Mouse (Mus musculus): ENCODE results near the gene Ms4a10. TPM values are rescaled to one million over a fixed set of nuclear protein-coding genes. Genes with fewer than 3 reads are reported as not detected.
A peak's percentile ranks its signal among the peaks of the same experiment; 100 is the strongest.

Gene Ms4a10
- polyA plus RNA-seq, 1 experiment from 2014 or later: not detected

- no peaks in the 10 kb centered on the region for H3K27me3 ChIP-seq
- whole genome bisulfite sequencing: 90% methylated on average over 5 of the region's 5 CpGs
- no peak for ATAC-seq (ENCODE audit: low FRiP score, low read depth)
Observed at GRCm38 (mm10) chr19:10936077-10936476, 38.4 kb downstream of the Ms4a10 start.

GRCm38 (mm10) chr19:10935029-10935428 is 39.4 kb downstream of the Ms4a10 start:
- H3K27me3 ChIP-seq: no peaks in the 10 kb centered on the region
- no peak for ATAC-seq (ENCODE audit: low FRiP score, low read depth)
- no peaks in the 10 kb centered on the region for H3K36me3 ChIP-seq
- no peak overlapping the region for H3K9ac ChIP-seq
- H3K4me3 ChIP-seq: no peak overlapping the region
- H3K4me2 ChIP-seq: no peak overlapping the region
- H3K27ac ChIP-seq (replicated peaks): no peak overlapping the region
- WGBS: 30% methylated on average over 5 of the region's 5 CpGs
- H3K9me3 ChIP-seq: no peaks in the 10 kb centered on the region
- H3K4me1 ChIP-seq (replicated peaks): peaks cover 1% of the 10 kb centered on the region; the same call in 1 of the 2 replicates

More at GRCm38 (mm10) chr19:10936077-10936476, 38.4 kb downstream of the Ms4a10 start:
- Histone ChIP-seq H3K4me2 (no peak overlapping the region), H3K9ac (no peak overlapping the region), H3K36me3 (no peaks in the 10 kb centered on the region), H3K9me3 (no peaks in the 10 kb centered on the region), H3K4me1 (replicated peaks) (peaks cover 11% of the 10 kb centered on the region), H3K4me3 (no peak overlapping the region), H3K27ac (replicated peaks) (no peak overlapping the region)

- Histone ChIP-seq H3K27me3 (no peaks in the 10 kb centered on the region), H3K36me3 (no peaks in the 10 kb centered on the region), H3K9ac (no peak overlapping the region), H3K9me3 (no peaks in the 10 kb centered on the region), H3K4me1 (replicated peaks) (no peaks in the 10 kb centered on the region), H3K4me2 (no peak overlapping the region), H3K27ac (replicated peaks) (no peak overlapping the region), H3K4me3 (no peak overlapping the region)
- ATAC-seq (ENCODE audit: low FRiP score, low read depth): no peak
- WGBS: 96% methylated on average over 2 of the region's 2 CpGs
Observed at GRCm38 (mm10) chr19:10930641-10931040, 43.8 kb downstream of the Ms4a10 start.

GRCm38 (mm10) chr19:10926666-10927065 is 47.8 kb downstream of the Ms4a10 start:
- H3K4me1 ChIP-seq (replicated peaks): no peaks in the 10 kb centered on the region
- no peak overlapping the region for H3K4me3 ChIP-seq
- no peak overlapping the region for H3K4me2 ChIP-seq
- WGBS: 32% methylated on average over 4 of the region's 4 CpGs
- no peak for ATAC-seq (ENCODE audit: low FRiP score, low read depth)
- no peaks in the 10 kb centered on the region for H3K36me3 ChIP-seq
- H3K27ac ChIP-seq (replicated peaks): peak overlapping the region; percentile 39; the same call in 1 of the 2 replicates
- no peak overlapping the region for H3K9ac ChIP-seq
- no peaks in the 10 kb centered on the region for H3K27me3 ChIP-seq
- H3K9me3 ChIP-seq: no peaks in the 10 kb centered on the region

GRCm38 (mm10) chr19:10926123-10926621 is 48.3 kb downstream of the Ms4a10 start:
- 12% methylated on average over 6 of the region's 6 CpGs for WGBS
- Histone ChIP-seq H3K36me3 (no peaks in the 10 kb centered on the region), H3K9ac (no peak overlapping the region)

GRCm38 (mm10) chr19:10924220-10924619 is 50.2 kb downstream of the Ms4a10 start:
- 69% methylated on average over 4 of the region's 4 CpGs for WGBS
- H3K27me3 ChIP-seq: no peaks in the 10 kb centered on the region
- H3K36me3 ChIP-seq: no peaks in the 10 kb centered on the region
- H3K4me3 ChIP-seq: no peak overlapping the region
- H3K27ac ChIP-seq (replicated peaks): no peak overlapping the region
- H3K4me1 ChIP-seq (replicated peaks): no peaks in the 10 kb centered on the region
- no peak for ATAC-seq (ENCODE audit: low FRiP score, low read depth)
- H3K9me3 ChIP-seq: no peaks in the 10 kb centered on the region
- H3K4me2 ChIP-seq: no peak overlapping the region
- no peak overlapping the region for H3K9ac ChIP-seq

More at GRCm38 (mm10) chr19:10926123-10926621, 48.3 kb downstream of the Ms4a10 start:
- no peaks in the 10 kb centered on the region for H3K9me3 ChIP-seq
- no peak overlapping the region for H3K4me3 ChIP-seq
- no peaks in the 10 kb centered on the region for H3K4me1 ChIP-seq (replicated peaks)
- peak overlapping the region; percentile 39; the same call in 1 of the 2 replicates for H3K27ac ChIP-seq (replicated peaks)
- H3K4me2 ChIP-seq: no peak overlapping the region
- peak; percentile 75; the same call in 1 of the 2 replicates for ATAC-seq (ENCODE audit: low FRiP score, low read depth)
- H3K27me3 ChIP-seq: no peaks in the 10 kb centered on the region

GRCm38 (mm10) chr19:10921058-10921457 is 53.4 kb downstream of the Ms4a10 start:
- Histone ChIP-seq H3K36me3 (no peaks in the 10 kb centered on the region), H3K9me3 (no peaks in the 10 kb centered on the region), H3K27me3 (no peaks in the 10 kb centered on the region), H3K4me3 (no peak overlapping the region), H3K4me1 (replicated peaks) (0 out of 2 replicates have a peak, but pooled peaks cover 4% of the 10 kb centered on the region), H3K27ac (replicated peaks) (no peak overlapping the region), H3K4me2 (no peak overlapping the region), H3K9ac (no peak overlapping the region)
- 82% methylated on average over 3 of the region's 3 CpGs for WGBS
- no peak for ATAC-seq (ENCODE audit: low FRiP score, low read depth)

GRCm38 (mm10) chr19:10920532-10920931 is 53.9 kb downstream of the Ms4a10 start, which contains the start of gene Zp1:
Zp1 (minus strand) TSS chr19:10920632.
- Histone ChIP-seq H3K9me3 (no peaks in the 10 kb centered on the region), H3K4me1 (replicated peaks) (0 out of 2 replicates have a peak, but pooled peaks cover 4% of the 10 kb centered on the region), H3K27ac (replicated peaks) (no peak within 1 kb of the TSS), H3K36me3 (no peaks in the 10 kb centered on the region), H3K9ac (no peak within 1 kb of the TSS), H3K4me2 (no peak within 1 kb of the TSS), H3K4me3 (no peak within 1 kb of the TSS), H3K27me3 (no peaks in the 10 kb centered on the region)
- WGBS: 62% methylated on average over 2 of the region's 2 CpGs
- no peak for ATAC-seq (ENCODE audit: low FRiP score, low read depth)

GRCm38 (mm10) chr19:10918321-10918991 is 56.0 kb downstream of the Ms4a10 start:
- Histone ChIP-seq H3K27me3 (no peaks in the 10 kb centered on the region), H3K27ac (replicated peaks) (no peak overlapping the region), H3K9ac (no peak overlapping the region), H3K4me2 (no peak overlapping the region), H3K4me1 (replicated peaks) (0 out of 2 replicates have a peak, but pooled peaks cover 4% of the 10 kb centered on the region), H3K9me3 (no peaks in the 10 kb centered on the region), H3K4me3 (no peak overlapping the region), H3K36me3 (no peaks in the 10 kb centered on the region)
- peak; percentile 63 for ATAC-seq (ENCODE audit: low FRiP score, low read depth)
- 84% methylated on average over 10 of the region's 10 CpGs for WGBS

- no peaks in the 10 kb centered on the region for H3K9me3 ChIP-seq
Observed at GRCm38 (mm10) chr19:10916506-10916905, 58.0 kb downstream of the Ms4a10 start.

GRCm38 (mm10) chr19:10914870-10915269 is 59.6 kb downstream of the Ms4a10 start:
- 85% methylated on average over 2 of the region's 2 CpGs for WGBS
- Histone ChIP-seq H3K4me2 (no peak overlapping the region), H3K4me3 (no peak overlapping the region), H3K9me3 (no peaks in the 10 kb centered on the region), H3K4me1 (replicated peaks) (0 out of 2 replicates have a peak, but pooled peaks cover 4% of the 10 kb centered on the region), H3K36me3 (no peaks in the 10 kb centered on the region), H3K27me3 (no peaks in the 10 kb centered on the region), H3K9ac (no peak overlapping the region), H3K27ac (replicated peaks) (no peak overlapping the region)
- ATAC-seq (ENCODE audit: low FRiP score, low read depth): no peak

More at GRCm38 (mm10) chr19:10916506-10916905, 58.0 kb downstream of the Ms4a10 start:
- ATAC-seq (ENCODE audit: low FRiP score, low read depth): no peak
- Histone ChIP-seq H3K4me3 (no peak overlapping the region), H3K27me3 (no peaks in the 10 kb centered on the region), H3K4me1 (replicated peaks) (0 out of 2 replicates have a peak, but pooled peaks cover 4% of the 10 kb centered on the region), H3K4me2 (no peak overlapping the region), H3K9ac (no peak overlapping the region), H3K27ac (replicated peaks) (no peak overlapping the region), H3K36me3 (no peaks in the 10 kb centered on the region)
- WGBS: 60% methylated on average over 5 of the region's 5 CpGs

GRCm38 (mm10) chr19:10914291-10914690 is 60.2 kb downstream of the Ms4a10 start:
- H3K4me3 ChIP-seq: no peak overlapping the region
- H3K9ac ChIP-seq: no peak overlapping the region
- no peaks in the 10 kb centered on the region for H3K36me3 ChIP-seq
- H3K4me1 ChIP-seq (replicated peaks): 0 out of 2 replicates have a peak, but pooled peaks cover 4% of the 10 kb centered on the region
- H3K4me2 ChIP-seq: no peak overlapping the region
- ATAC-seq (ENCODE audit: low FRiP score, low read depth): no peak
- no peaks in the 10 kb centered on the region for H3K9me3 ChIP-seq
- no peak overlapping the region for H3K27ac ChIP-seq (replicated peaks)
- 78% methylated on average over 7 of the region's 7 CpGs for WGBS
- no peaks in the 10 kb centered on the region for H3K27me3 ChIP-seq
